Mouse (Mus musculus): Measurements from ENCODE around the gene Slco4a1.

Gene Slco4a1

GRCm38 (mm10) chr2:180439791-180440190, 16.3 kb upstream of the Slco4a1 start:
- ChIA-PET POLR2A (interaction anchor here in 1 of 4 experiments (0.5 to 1.4 kb wide), 2 partner anchors 16 to 338 kb away, joined by 3 to 4 read pairs; partner anchors contain the start of gene Slco4a1), CTCF (interaction anchor here in 1 of 4 experiments (1.1 kb wide), 1 partner anchor 33 kb away, joined by 3 read pairs; no protein-coding TSS in a partner anchor)

DNA sequence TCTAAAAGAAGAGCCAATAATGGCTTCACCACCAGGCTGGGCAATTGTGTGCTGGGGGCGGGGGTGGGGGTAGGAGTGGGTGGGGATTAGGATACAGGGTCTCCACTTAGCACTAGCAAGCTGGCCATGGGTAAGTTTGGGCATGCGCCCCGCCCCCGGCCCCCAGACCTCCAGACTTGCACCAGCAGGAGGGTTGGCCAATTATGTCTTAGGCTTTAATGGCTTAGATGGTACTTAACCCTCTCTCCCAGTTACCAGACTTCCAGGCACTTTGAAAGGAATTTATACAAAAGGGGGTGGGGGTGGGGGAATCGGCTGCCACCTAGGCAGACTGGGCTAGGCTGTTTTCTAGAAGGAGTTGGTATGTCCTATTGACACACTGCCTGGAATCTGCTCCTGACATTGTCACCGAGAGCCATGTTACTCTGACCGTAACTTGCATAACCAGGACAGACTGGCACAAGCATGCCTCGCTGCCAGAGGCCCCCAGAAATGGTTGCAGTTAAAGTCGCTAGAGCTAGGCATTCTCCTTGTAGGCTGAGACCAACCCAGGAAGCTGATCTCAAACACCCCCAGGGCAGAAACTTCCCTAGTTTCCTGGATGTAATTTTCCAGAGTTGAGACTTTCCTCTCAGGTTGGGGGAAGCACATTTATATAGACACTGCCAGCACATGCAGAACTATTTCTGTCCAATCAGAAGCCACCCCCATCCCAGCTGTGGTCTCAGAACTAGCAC, 15.3 kb upstream of the Slco4a1 start:
- ChIA-PET POLR2A (no interaction called here), CTCF (interaction anchor here in 3 of 4 experiments (0.7 to 1.2 kb wide), 4 partner anchors 12 to 303 kb away, joined by 3 to 6 read pairs (median 3); no protein-coding TSS in a partner anchor)

- CTCF ChIA-PET = interaction anchor here in 3 of 4 experiments (0.6 to 2.5 kb wide), 4 partner anchors 22 to 31 kb away, joined by 3 to 8 read pairs (median 4); no protein-coding TSS in a partner anchor
- POLR2A ChIA-PET = interaction anchor here in 2 of 4 experiments (0.6 to 6.5 kb wide), 4 partner anchors 13 to 1354 kb away, joined by 3 to 53 read pairs (median 6); partner anchors contain the start of gene Slco4a1 (in 2 of the 2)
Measured at GRCm38 (mm10) chr2:180442061-180442460, 14.0 kb upstream of the Slco4a1 start.

DNA sequence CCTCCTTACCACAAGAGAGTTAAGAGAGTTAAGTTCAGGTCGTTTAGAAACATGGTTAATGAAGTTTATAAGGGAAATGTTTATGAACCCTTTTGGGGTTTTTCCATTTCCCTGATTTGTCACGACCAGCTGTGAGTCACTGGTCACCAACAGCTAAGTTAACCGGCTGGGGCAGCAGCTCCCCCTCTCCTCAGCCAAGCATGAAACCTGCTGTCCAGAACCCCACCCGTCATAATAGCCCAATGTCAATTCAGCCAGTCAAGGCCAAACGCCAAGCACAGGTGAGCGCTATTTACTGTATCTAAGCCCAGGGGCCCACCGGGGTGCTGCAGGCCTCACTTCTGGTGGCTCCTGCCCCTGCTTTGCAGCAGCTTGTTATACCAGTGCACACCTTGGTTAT, 12.2 kb upstream of the Slco4a1 start:
- POLR2A ChIA-PET = interaction anchor here in 2 of 4 experiments (0.8 to 6.5 kb wide), 14 partner anchors 12 to 258 kb away, joined by 3 to 53 read pairs (median 3); partner anchors contain the start of gene Slco4a1 (in 2 of the 2)
- CTCF ChIA-PET = interaction anchor here in 2 of 4 experiments (0.6 to 2.5 kb wide), 5 partner anchors 11 to 135 kb away, joined by 3 to 12 read pairs (median 6); no protein-coding TSS in a partner anchor

- CTCF ChIA-PET = interaction anchor here in 2 of 4 experiments (0.6 to 2.1 kb wide), 4 partner anchors 11 to 27 kb away, joined by 3 to 4 read pairs (median 3); partner anchors contain the start of gene Slco4a1 (in 2 of the 2)
- POLR2A ChIA-PET = interaction anchor here in 2 of 4 experiments (0.6 to 6.5 kb wide), 8 partner anchors 10 to 568 kb away, joined by 3 to 53 read pairs (median 4); partner anchors contain the start of gene Slco4a1 (in 1 of the 2)
Measured at GRCm38 (mm10) chr2:180444957-180445785, 10.9 kb upstream of the Slco4a1 start.

DNA sequence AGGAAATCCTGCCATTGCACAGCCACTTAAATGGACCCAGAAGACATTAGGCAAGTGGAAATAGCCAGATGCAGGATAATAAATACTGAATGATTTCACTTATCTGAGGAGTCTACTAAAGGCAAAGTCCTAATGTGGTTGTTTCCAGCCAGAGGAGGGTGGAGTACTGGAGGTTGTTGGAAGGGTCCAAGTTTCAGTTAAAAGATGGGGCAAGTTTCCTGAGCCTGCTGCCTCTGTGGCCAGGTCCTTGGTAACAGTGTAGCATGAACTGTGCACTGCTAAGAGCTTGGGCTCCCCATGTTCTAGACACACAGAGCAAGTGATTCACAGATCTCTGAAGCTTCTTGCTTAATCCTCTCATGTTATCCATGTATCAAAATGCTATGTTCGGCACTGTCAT, 10.1 kb upstream of the Slco4a1 start:
- CTCF ChIA-PET = interaction anchor here in 3 of 4 experiments (0.5 to 2.1 kb wide), 4 partner anchors 10 to 102 kb away, joined by 3 to 4 read pairs (median 4); partner anchors contain the start of gene Slco4a1 (in 2 of the 3)
- POLR2A ChIA-PET = interaction anchor here in 3 of 4 experiments (0.5 to 6.5 kb wide), 8 partner anchors 10 to 567 kb away, joined by 3 to 53 read pairs (median 4); partner anchors contain the start of gene Slco4a1 (in 1 of the 3)

GRCm38 (mm10) chr2:180449007-180449406, 7.0 kb upstream of the Slco4a1 start:
- POLR2A ChIA-PET = interaction anchor here in 3 of 4 experiments (0.7 to 1.5 kb wide), 6 partner anchors 9 to 523 kb away, joined by 3 to 4 read pairs (median 4); no protein-coding TSS in a partner anchor
- CTCF ChIA-PET = interaction anchor here in 3 of 4 experiments (0.7 to 1.1 kb wide), 4 partner anchors 17 to 24 kb away, joined by 3 to 4 read pairs (median 3); no protein-coding TSS in a partner anchor

DNA sequence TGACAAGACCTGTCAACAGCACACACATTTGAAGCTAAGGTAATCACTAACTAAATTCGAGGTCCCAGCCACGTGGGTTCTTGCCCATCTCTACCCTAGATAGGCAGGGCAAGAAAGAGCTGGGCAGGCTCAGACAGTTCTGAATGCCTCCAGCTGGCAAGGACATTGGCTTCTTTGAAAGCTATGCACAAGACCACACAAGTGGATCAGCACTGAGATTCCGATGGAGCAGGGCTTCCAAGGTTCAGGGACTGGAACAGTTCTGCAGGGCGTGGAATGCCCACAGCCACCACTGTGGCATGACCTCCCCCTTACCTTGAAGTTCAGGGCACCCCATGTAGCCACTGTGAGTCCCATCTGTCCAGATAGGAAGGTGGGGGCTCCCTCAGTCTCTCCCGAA, 5.5 kb upstream of the Slco4a1 start:
- POLR2A ChIA-PET = interaction anchor here in 3 of 4 experiments (0.8 to 1.2 kb wide), 3 partner anchors 22 to 251 kb away, joined by 3 read pairs; no protein-coding TSS in a partner anchor
- CTCF ChIA-PET = interaction anchor here in 1 of 4 experiments (1.6 kb wide), 1 partner anchor 22 kb away, joined by 5 read pairs; no protein-coding TSS in a partner anchor

GRCm38 (mm10) chr2:180456705-180457104, 660 bp downstream of the Slco4a1 start:
- POLR2A ChIA-PET = interaction anchor here in 3 of 4 experiments (0.6 to 5.6 kb wide), 32 partner anchors 9 to 433 kb away, joined by 3 to 72 read pairs (median 5); partner anchors contain the start of genes Dido1 (in 2 of the 3), Gid8 (in 2 of the 3), Cables2 (in 1 of the 3) and Lama5 (in 1 of the 3)
- CTCF ChIA-PET = interaction anchor here (0.6 to 5.3 kb wide), 12 partner anchors 11 to 1660 kb away, joined by 3 to 57 read pairs (median 4); partner anchors contain the start of gene Ogfr (in 1 of the 4)

DNA sequence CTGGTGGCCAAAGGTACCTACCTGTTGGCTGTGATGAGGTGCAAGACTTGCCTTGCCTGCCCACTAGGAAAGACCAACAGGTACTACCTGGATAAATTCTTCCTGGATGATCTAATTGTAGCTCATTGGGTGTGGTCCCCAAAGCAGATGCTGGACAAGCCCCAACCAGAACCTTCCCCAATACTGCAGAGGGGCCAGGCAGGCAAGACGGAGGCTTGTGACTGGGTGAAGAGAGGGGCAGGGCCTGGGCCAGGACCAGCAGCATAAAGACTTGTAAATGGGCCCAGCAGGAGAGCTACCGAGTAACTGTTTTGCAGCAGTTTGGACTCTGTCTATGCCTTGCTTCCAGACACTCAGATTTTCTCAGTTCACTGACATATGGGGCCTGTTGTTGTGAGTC, 1.6 kb downstream of the Slco4a1 start:
- CTCF ChIA-PET = interaction anchor here (0.7 to 5.3 kb wide), 13 partner anchors 10 to 468 kb away, joined by 3 to 57 read pairs (median 3); partner anchors contain the start of gene Ogfr (in 1 of the 4)

GRCm38 (mm10) chr2:180459437-180459836, 3.4 kb downstream of the Slco4a1 start:
- CTCF ChIA-PET = interaction anchor here (0.6 to 5.3 kb wide), 6 partner anchors 13 to 320 kb away, joined by 4 to 57 read pairs (median 8); no protein-coding TSS in a partner anchor
- POLR2A ChIA-PET = interaction anchor here in 3 of 4 experiments (0.6 to 4.1 kb wide), 12 partner anchors 11 to 444 kb away, joined by 3 to 19 read pairs (median 4); partner anchors contain the start of gene Rps21 (in 1 of the 3)

More for the DNA sequence above, 1.6 kb downstream of the Slco4a1 start:
- POLR2A ChIA-PET = interaction anchor here in 3 of 4 experiments (0.5 to 5.6 kb wide), 45 partner anchors 8 to 663 kb away, joined by 3 to 72 read pairs (median 4); partner anchors contain the start of genes Rps21 (in 3 of the 3), Dido1 (in 2 of the 3), Gid8 (in 2 of the 3) and Cables2 (in 1 of the 3)

GRCm38 (mm10) chr2:180460801-180461200, 4.8 kb downstream of the Slco4a1 start:
- ChIA-PET POLR2A (interaction anchor here in 2 of 4 experiments (0.8 to 2.6 kb wide), 7 partner anchors 11 to 225 kb away, joined by 3 to 10 read pairs (median 3); partner anchors contain the start of gene Rps21 (in 1 of the 2)), CTCF (interaction anchor here in 3 of 4 experiments (1.0 to 4.9 kb wide), 3 partner anchors 11 to 12 kb away, joined by 3 to 32 read pairs (median 6); no protein-coding TSS in a partner anchor)

- ChIA-PET CTCF (interaction anchor here (0.5 to 4.9 kb wide), 7 partner anchors 9 to 116 kb away, joined by 3 to 32 read pairs (median 3); no protein-coding TSS in a partner anchor), POLR2A (interaction anchor here in 3 of 4 experiments (0.6 to 2.6 kb wide), 11 partner anchors 8 to 307 kb away, joined by 3 to 10 read pairs (median 4); no protein-coding TSS in a partner anchor)
Measured at GRCm38 (mm10) chr2:180462593-180462992, 6.5 kb downstream of the Slco4a1 start.

GRCm38 (mm10) chr2:180466505-180466904, 10.5 kb downstream of the Slco4a1 start:
- ChIA-PET CTCF (interaction anchor here in 1 of 4 experiments (1.0 kb wide), 1 partner anchor 313 kb away, joined by 3 read pairs; no protein-coding TSS in a partner anchor), POLR2A (interaction anchor here in 2 of 4 experiments (1.0 to 7.9 kb wide), 5 partner anchors 10 to 209 kb away, joined by 3 to 72 read pairs (median 4); partner anchors contain the start of genes Slco4a1 (in 2 of the 2) and Rps21 (in 1 of the 2))

DNA sequence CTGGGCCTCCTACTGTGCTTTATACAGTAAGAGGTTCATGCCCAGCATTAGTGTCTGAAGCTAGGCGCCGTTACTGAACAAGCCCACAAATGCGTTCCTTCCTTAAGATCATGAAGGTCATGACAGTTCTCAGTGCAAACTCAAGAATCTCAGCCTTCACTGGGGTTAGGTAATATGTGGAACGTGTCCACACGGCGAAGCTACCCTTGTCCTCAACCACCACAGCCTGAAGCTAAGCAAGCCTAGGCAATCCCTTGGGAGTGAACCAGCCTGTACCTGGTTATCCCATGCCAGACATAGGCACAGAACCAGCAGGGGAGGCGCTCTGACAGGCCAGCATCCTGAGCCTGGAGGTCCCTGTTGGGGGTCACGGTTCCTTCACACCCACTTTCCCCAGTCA, 12.8 kb downstream of the Slco4a1 start:
- POLR2A ChIA-PET = interaction anchor here in 3 of 4 experiments (0.5 to 7.9 kb wide), 4 partner anchors 10 to 239 kb away, joined by 3 to 72 read pairs (median 6); partner anchors contain the start of gene Slco4a1 (in 1 of the 3)
- CTCF ChIA-PET = interaction anchor here in 1 of 4 experiments (1.3 kb wide), 1 partner anchor 12 kb away, joined by 3 read pairs; no protein-coding TSS in a partner anchor

GRCm38 (mm10) chr2:180469768-180470167, 13.7 kb downstream of the Slco4a1 start:
- CTCF ChIA-PET = interaction anchor here (0.5 to 1.1 kb wide), 9 partner anchors 10 to 666 kb away, joined by 3 to 4 read pairs (median 3); partner anchors contain the start of gene Ogfr (in 1 of the 4)
- POLR2A ChIA-PET = interaction anchor here in 3 of 4 experiments (0.6 to 7.9 kb wide), 4 partner anchors 11 to 352 kb away, joined by 3 to 72 read pairs (median 6); partner anchors contain the start of gene Slco4a1 (in 2 of the 3)
